Mouse (Mus musculus) forebrain, embryonic 11.5 days (tissue): Measurements from ENCODE around the gene Lmtk2. TPM values are rescaled to one million over a fixed set of nuclear protein-coding genes. Genes with fewer than 3 reads are reported as not detected.

Experiments
- ATAC-seq: fragments of 200-750 bp; cut with Nextera tagmentation; replicated peaks from 2 replicates; pipeline ENCODE4 v1.8.0; 2017; ENCODE audit warnings: moderate TSS enrichment; ENCODE audit not compliant: low FRiP score
- DNase-seq: peaks from one replicate; pipeline ENCODE4 v3.0.0-alpha.2; 2017; ENCODE audit warnings: low spot score
- H3K27ac ChIP-seq: fragments of 300-500 bp; sonication (generic); 2 replicates; pipeline ENCODE4 v1.5.1; 2014; ENCODE audit warnings: low read depth, low read length
- H3K27me3 ChIP-seq: fragments of 300-500 bp; sonication (generic); 2 replicates; pipeline ENCODE4 v1.6.1; 2014; ENCODE audit warnings: mild to moderate bottlenecking, low read length, mixed read lengths; ENCODE audit not compliant: control insufficient read depth, insufficient read depth
- H3K36me3 ChIP-seq: fragments of 300-500 bp; sonication (generic); 2 replicates; pipeline ENCODE4 v1.6.1; 2014; ENCODE audit warnings: mild to moderate bottlenecking, low read length, moderate library complexity, mixed read lengths; ENCODE audit not compliant: control insufficient read depth, insufficient read depth
- H3K4me1 ChIP-seq: fragments of 300-500 bp; sonication (generic); replicated peaks from 2 replicates; pipeline ENCODE4 v1.6.1; 2014; ENCODE audit warnings: low read length, mixed read lengths; ENCODE audit not compliant: control insufficient read depth, insufficient read depth
- H3K4me2 ChIP-seq: fragments of 300-500 bp; sonication (generic); 2 replicates; pipeline ENCODE4 v1.6.1; 2014; ENCODE audit warnings: low read depth, mild to moderate bottlenecking, low read length, moderate library complexity, mixed read lengths; ENCODE audit not compliant: severe bottlenecking
- H3K4me3 ChIP-seq: fragments of 300-500 bp; sonication (generic); 2 replicates; pipeline ENCODE4 v1.5.1; 2014; ENCODE audit warnings: low read depth, low read length
- H3K9ac ChIP-seq: fragments of 300-500 bp; sonication (generic); 2 replicates; pipeline ENCODE4 v1.6.1; 2014; ENCODE audit warnings: low read length
- H3K9me3 ChIP-seq: fragments of 300-500 bp; sonication (generic); 2 replicates; pipeline ENCODE4 v1.6.1; 2016; ENCODE audit warnings: low read length, mixed read lengths; ENCODE audit not compliant: control insufficient read depth
- WGBS: fragments of 180-500 bp; shearing (Covaris S2); extraction: QIAGEN DNeasy Blood & Tissue Kit; methylation state at CpG from one replicate; pipeline ENCODE4 v1.1.7; 2014; 5-methylcytosine and 5-hydroxymethylcytosine counted together
- polyA plus RNA-seq: library from polyadenylated mRNA; unstranded; fragments of >200 nt; fragmentation: Nextera tagmentation; extraction: Ambion mirVana; gene quantifications from 2 replicates; pipeline ENCODE4 v1.2.1, GENCODE M21; 2014

Lmtk2 gene
- polyA plus RNA-seq, 1 experiment from 2014 or later, result 8.3 TPM

DNA sequence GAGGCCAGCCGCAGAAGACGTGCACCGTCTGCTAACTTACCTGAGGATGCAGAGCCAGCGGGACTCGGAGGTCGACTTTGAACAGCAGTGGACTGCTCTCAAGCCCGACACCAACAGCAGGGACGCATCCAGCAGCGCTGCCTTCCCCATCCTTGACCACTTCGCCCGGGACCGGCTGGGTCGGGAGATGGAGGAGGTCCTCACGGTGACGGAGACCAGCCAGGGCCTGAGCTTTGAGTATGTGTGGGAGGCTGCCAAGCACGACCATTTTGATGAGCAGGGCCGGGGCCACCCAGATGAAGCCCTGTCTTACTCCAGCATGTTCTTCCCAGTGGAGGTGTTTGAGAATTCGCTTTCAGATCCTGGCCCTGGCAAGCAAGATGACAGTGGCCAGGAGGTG is 73.4 kb downstream of the Lmtk2 start:
- Histone ChIP-seq H3K4me3 (no peak overlapping the region), H3K4me2 (no peak overlapping the region), H3K36me3 (peaks cover 14% of the 10 kb centered on the region), H3K9ac (no peak overlapping the region), H3K27me3 (no peaks in the 10 kb centered on the region), H3K9me3 (no peaks in the 10 kb centered on the region), H3K4me1 (no peaks in the 10 kb centered on the region), H3K27ac (no peak overlapping the region)
- ATAC-seq, result no peak
- 95% methylated on average over 18 of the region's 18 CpGs for WGBS
- peak; percentile 43 for DNase-seq

DNA sequence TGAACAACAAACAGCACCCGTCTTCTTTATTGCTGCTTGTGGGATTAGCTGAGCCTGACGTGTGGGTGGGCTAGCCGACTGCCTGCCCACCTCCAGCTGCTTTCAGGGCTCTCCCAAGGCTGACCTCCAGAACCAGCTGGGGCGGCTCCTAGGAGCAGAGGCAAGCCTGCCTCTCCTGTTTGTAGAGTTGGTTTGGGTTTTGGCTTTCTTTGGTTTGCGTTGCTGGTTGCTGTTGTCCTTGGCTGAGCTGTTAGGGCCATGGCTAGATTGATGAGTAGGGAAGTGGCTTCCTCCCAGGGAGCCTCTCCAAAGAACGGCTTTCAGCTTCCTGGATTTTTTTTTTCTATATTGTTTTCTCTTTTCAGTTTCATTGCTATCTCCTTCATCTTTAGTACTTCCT is 78.0 kb downstream of the Lmtk2 start:
- no peaks in the 10 kb centered on the region for H3K27me3 ChIP-seq
- no peak overlapping the region for H3K4me2 ChIP-seq
- H3K4me3 ChIP-seq, result no peak overlapping the region
- DNase-seq (peak; percentile 42), ATAC-seq (no peak)
- peaks cover 8% of the 10 kb centered on the region; the same call in 1 of the 2 replicates for H3K36me3 ChIP-seq
- 68% methylated on average over 6 of the region's 6 CpGs for WGBS
- H3K9me3 ChIP-seq, result no peaks in the 10 kb centered on the region
- no peak overlapping the region for H3K9ac ChIP-seq
- no peaks in the 10 kb centered on the region for H3K4me1 ChIP-seq
- H3K27ac ChIP-seq, result no peak overlapping the region

DNA sequence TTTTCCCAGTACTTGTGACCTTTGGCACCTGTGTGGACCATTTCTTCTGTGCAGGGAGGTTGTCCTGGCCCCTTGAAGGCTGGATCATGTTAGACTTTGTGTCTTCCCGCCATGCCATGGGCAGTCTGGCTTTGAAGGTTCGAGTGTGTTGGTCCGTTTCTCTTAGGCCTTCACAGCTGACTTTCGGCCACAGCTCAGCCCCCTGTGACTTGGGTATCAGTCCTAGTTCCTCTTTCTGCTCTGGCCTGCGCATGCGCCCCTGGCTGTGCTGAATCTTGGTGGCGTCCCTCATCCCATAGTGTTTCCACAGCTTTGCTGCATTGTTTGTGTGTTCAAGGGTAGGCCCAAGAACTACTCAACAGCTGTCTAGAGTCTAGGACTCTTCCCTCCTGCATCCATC is 81.0 kb downstream of the Lmtk2 start:
- H3K9ac ChIP-seq, result no peak overlapping the region
- no peaks in the 10 kb centered on the region for H3K9me3 ChIP-seq
- no peaks in the 10 kb centered on the region for H3K4me1 ChIP-seq
- no peak overlapping the region for H3K4me2 ChIP-seq
- ATAC-seq, result no peak
- no peak overlapping the region for H3K27ac ChIP-seq
- H3K27me3 ChIP-seq, result no peaks in the 10 kb centered on the region
- 96% methylated on average over 7 of the region's 7 CpGs for WGBS
- H3K36me3 ChIP-seq, result no peaks in the 10 kb centered on the region; the same call in 1 of the 2 replicates
- H3K4me3 ChIP-seq, result no peak overlapping the region
- no peak for DNase-seq

DNA sequence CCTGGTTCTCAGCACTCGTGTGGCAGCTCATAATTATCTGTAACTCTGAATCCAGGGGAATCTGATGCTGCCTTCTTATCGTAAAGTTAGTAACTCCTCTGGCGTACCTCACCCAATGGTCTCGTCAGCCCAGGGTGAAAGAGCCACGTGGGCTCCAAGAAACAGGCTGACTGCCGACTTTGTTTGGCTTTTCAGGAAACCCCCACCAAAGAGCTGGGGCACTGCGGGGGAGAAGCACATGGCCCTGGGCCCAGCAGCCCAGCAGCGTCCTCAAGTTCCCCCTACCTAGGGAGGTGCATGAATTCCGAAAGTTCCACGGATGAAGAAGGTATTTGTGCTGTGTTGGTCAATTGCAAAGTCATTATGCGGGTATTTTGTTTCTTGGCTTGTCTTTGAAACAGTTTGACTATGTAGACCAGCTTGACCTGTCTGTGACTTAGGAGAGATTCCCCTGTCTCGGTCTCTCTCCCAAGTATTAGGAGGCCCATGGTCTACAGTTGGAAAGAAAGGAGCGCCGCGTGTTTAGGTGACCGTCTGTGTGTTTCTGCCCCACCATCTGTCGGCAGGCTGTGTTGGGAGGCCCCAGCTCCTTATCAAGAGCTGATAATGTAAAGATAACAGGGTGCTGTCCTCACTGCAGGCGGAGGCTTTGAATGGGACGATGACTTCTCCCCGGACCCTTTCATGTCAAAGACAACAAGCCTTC is 82.5 kb downstream of the Lmtk2 start:
- ATAC-seq (no peak), DNase-seq (no peak)
- H3K4me3 ChIP-seq, result no peak overlapping the region
- no peak overlapping the region for H3K4me2 ChIP-seq
- no peaks in the 10 kb centered on the region for H3K9me3 ChIP-seq
- whole genome bisulfite sequencing, result 90% methylated on average over 20 of the region's 20 CpGs
- H3K4me1 ChIP-seq, result no peaks in the 10 kb centered on the region
- H3K27me3 ChIP-seq, result no peaks in the 10 kb centered on the region
- no peak overlapping the region for H3K27ac ChIP-seq
- H3K36me3 ChIP-seq, result no peaks in the 10 kb centered on the region
- no peak overlapping the region for H3K9ac ChIP-seq

DNA sequence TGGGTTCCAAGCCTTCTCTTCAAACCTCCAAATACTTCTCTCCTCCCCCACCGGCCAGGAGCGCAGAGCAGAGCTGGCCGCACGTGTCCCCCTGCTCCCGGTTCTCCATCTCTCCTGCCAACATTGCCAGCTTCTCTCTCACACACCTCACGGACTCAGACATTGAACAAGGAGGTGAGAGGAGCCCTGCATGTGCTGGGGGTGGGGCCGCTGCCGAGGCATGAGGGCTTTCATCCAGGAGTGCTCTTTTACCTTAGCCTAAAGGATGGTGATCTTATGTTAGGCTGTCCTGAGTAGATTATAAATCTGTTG is 83.0 kb downstream of the Lmtk2 start:
- no peak for DNase-seq
- Histone ChIP-seq H3K4me1 (no peaks in the 10 kb centered on the region), H3K9me3 (no peaks in the 10 kb centered on the region), H3K4me3 (no peak overlapping the region), H3K27me3 (no peaks in the 10 kb centered on the region), H3K4me2 (no peak overlapping the region), H3K9ac (no peak overlapping the region), H3K27ac (no peak overlapping the region), H3K36me3 (no peaks in the 10 kb centered on the region)
- WGBS, result 85% methylated on average over 8 of the region's 8 CpGs
- no peak for ATAC-seq

GRCm38 (mm10) chr5:144183647-144184335 is 83.6 kb downstream of the Lmtk2 start:
- Histone ChIP-seq H3K9ac (no peak overlapping the region), H3K27me3 (no peaks in the 10 kb centered on the region), H3K4me3 (no peak overlapping the region), H3K4me2 (no peak overlapping the region), H3K4me1 (no peaks in the 10 kb centered on the region), H3K9me3 (no peaks in the 10 kb centered on the region), H3K36me3 (no peaks in the 10 kb centered on the region), H3K27ac (no peak overlapping the region)
- no peak for DNase-seq
- ATAC-seq, result no peak
- 85% methylated on average over 7 of the region's 7 CpGs for WGBS

DNA sequence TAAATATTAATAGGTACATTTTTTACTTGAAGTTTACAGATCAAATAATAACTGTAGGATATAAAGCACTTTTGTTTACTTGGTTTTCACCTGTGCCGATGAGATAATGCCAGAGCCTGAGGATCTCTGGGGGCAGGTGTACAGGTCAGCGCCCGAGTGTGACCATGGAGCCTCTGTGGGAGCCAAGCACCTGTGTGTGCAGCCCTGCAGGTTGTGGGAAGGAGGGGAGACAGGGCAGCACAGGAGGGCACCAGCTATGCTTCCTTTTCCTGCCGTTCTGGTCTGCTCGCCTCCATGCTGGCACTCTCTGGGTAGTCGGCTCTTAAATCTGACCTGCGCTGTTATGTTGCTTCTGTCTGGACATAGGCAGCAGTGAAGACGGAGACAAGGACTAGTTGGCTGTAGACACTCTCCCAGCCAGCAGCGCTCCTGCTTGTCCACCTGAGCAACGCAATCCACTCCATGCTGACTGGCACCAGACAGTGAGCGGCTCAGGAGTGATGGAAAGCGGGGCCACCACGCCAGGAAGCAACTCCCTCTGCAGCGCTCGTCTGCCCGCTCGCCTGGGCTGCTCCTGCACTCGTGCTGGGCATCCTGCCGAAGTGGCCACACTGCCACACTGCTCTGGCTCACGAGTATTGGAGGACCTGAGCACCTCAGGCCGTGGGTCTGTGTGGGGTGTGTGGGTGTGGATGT is 84.3 kb downstream of the Lmtk2 start:
- H3K9me3 ChIP-seq, result no peaks in the 10 kb centered on the region
- H3K36me3 ChIP-seq, result no peaks in the 10 kb centered on the region
- ATAC-seq (no peak), DNase-seq (peak; percentile 46)
- H3K4me3 ChIP-seq, result no peak overlapping the region
- no peaks in the 10 kb centered on the region for H3K27me3 ChIP-seq
- no peak overlapping the region for H3K27ac ChIP-seq
- H3K4me1 ChIP-seq, result no peaks in the 10 kb centered on the region
- no peak overlapping the region for H3K9ac ChIP-seq
- no peak overlapping the region for H3K4me2 ChIP-seq
- 90% methylated on average over 21 of the region's 21 CpGs for WGBS

DNA sequence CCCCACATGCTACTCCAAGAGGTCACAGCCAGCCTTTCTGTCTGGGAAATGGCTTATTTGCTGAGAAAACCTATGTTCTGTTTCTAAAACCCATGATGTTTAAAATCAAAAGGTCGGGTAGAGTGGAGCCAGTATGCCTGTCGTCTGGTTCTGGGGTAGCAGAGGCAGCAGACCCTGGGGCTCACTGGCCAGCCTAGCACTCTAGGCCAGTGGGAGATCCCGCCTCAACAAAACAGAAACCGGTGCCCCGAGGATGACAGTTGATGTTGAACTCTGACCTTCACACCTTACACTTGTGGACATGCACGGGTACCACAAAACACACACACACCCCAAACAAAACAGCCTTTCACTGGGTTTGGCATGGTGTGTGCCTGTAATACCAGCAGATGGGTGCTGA is 88.2 kb downstream of the Lmtk2 start:
- H3K4me3 ChIP-seq, result no peak overlapping the region
- H3K36me3 ChIP-seq, result no peaks in the 10 kb centered on the region
- no peak for DNase-seq
- ATAC-seq, result no peak
- no peaks in the 10 kb centered on the region for H3K27me3 ChIP-seq
- no peak overlapping the region for H3K4me2 ChIP-seq
- 89% methylated on average over 6 of the region's 6 CpGs for WGBS
- H3K27ac ChIP-seq, result no peak overlapping the region
- H3K9me3 ChIP-seq, result no peaks in the 10 kb centered on the region
- H3K4me1 ChIP-seq, result peaks cover 8% of the 10 kb centered on the region; the same call in 1 of the 2 replicates
- no peak overlapping the region for H3K9ac ChIP-seq
